Mouse (Mus musculus) ovary, postnatal 14 days (tissue): ENCODE data around the gene Prox2.

ENCODE experiments used
- DNase-seq: peaks from one replicate; pipeline ENCODE4 v3.0.0; 2022; ENCODE audit warnings: low spot score

Prox2 gene

DNA sequence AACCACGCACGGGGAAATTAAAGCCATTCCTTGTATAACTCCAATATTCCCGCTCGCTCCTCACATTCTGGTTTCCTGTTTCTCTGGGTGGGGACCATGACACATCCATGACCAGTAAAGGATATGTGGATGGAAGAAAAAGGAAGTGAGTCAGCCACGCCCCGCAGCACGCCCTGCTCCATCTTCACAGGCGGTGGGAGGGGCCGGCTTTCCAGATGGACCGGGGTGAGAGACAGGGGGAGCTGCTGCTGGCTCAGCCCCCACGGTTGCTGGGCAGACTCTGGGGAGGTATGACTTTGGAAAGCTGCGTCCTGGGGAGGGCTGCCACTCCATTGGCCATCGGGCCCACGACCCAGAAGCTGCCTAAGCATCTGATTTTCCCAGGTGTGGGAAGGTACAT lies 16.5 kb downstream of the Prox2 start:
- DNase-seq = peak; percentile 33

DNA sequence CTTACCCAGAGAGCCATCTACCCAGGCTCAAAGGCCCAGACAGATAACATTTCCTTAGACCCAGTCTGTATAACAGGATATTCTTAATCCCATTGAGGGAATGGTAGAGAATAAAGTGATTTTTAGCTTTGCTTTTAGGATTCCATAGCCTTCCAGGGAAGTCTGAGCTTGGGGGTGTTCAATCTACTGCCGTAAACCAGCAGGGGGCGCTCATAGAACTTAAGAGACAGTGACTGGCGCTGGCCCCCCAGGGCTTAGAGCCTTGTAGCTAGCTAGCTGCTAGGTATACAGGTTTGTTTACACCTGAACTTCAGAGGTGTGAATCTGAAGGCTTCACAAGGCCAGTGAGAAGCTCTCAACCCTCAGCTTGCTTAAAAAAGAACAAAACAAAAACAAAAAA lies 18.3 kb downstream of the Prox2 start:
- peak; percentile 51 for DNase-seq

DNA sequence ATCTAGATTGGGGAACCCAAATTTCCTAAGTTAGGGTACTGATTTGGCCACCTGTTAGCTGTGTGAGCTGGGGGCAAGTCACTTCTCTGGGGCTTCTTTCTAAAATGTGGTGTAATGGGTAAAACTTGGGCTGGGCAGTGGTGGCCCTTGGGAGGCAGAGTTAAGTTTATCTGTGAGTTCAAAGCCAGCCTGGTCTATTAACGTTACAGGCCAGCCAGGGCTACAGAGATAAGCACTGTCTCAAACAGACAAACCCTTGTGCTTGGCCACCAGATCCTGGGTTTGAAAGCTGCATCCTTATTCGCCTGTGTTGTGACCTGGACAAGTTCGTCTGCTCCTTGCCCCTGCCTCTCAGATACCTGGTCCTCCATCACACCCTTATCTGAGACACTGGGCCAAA lies 19.4 kb downstream of the Prox2 start:
- DNase-seq = no peak

DNA sequence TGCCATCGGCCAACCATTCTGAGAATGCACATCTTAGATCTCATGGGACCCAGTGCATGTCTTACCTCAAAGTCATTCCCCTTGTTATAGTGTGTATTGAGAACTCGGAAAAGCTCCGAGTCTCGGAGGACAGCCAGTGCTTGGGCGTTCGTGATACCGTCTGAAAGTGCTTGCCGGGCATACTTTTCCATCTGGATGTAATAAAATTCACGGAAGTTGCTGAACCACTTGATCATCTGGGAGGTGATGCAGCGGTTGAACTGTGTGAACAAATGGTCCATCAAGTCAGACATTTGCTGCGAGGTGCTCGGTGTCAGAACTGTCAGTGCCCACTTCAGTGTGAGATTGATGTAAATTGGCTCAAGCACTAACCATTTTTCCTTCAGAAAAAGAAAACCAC lies 22.7 kb downstream of the Prox2 start:
- DNase-seq = no peak

DNA sequence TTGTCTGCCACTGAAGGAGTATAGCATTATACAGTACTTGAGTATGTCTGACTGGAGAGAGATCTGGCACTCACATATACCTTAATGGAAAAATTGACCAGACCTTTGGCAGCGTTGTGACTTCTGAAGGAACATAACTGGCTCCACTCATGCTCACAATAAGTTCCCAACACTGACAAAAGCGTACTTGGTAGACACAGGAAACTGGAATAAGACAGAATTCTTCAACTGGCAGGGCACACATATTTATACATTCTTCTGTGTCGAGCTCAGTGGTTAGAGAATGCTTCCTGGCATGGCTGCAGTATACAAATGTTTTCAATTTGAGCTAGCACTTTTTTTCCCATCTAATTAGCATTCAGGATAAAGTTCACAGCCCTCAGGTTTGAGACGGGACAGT lies 25.6 kb downstream of the Prox2 start:
- DNase-seq = no peak

DNA sequence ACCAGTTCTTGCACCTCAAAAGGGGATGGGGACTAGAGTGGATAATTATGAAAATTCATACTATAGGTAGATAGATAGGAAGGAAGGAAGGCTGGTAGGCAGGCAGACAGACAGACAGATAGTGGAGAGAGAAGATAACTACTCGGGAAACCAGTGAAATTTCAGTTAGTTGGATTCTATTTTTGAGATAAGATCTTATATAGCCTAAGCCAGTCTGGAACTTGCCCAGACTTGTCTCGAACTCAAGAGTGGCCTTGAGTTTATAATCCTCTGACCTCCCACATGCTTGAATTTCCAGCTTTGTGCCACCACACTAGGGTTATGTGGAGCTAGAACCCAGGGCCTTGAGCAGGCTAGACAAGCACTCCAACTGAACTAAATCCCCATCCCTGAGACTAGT lies 26.3 kb downstream of the Prox2 start:
- DNase-seq = no peak

DNA sequence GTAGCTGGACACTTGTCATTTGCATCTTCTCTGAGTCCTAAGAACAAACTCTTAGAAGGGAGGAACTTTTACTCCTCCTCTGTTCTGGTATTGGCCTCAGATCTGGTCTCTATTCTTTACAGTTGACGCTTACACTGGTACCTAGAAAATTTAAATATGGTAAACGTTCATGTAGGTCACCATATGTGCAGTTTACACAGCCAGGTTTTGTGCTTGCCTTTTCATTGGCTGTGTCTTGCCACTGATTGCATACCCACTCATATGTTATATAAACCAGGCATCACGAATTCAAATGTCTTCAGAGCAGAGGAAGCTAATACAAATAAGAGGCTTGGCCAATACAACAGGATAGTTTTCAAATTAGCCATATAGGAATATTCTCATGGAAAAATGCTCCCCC lies 33.5 kb downstream of the Prox2 start:
- no peak for DNase-seq

DNA sequence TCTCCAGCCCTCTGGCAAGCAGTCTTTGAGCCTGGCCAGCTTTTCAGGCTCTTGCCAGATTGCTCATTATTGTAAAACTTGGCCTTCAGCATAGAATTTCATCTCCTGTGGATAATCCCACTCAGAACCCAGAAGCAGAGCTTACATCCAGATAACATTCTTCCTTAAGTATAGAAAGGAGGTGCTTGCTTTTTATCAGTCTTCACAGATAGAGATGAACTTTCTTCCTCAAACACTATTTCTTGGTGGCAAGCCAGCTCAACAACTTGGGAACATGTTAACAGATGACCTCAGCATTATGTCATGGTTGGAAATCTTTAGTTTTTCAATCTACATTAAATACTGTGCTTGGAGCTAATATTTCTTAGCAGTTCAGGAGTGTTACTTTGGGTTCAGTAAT lies 39.5 kb downstream of the Prox2 start:
- DNase-seq = no peak

DNA sequence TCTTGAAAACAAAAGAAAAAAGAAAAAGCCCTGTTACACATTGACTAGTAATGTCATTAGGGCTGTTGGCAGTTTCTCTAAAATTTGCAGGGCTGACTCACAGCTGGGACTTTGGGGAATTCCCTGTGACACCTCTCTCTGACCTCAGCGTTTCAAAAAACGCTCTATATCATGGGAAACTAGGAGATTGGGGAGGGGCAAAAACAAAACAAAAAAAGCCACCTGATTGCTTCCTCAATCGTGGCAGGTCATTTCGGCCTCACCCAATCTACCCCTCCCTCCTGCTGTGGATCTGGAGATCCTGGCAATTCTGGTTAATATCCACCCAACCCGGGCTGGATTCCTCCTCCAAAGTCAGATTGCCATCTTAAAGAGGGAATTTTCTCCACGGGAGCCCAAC lies 59.3 kb downstream of the Prox2 start:
- DNase-seq = no peak
